Mouse (Mus musculus) retina, postnatal 1 day (tissue): ENCODE results near the gene Ccl5.

Experiments
- DNase-seq: peaks from one replicate; pipeline ENCODE4 v3.0.0-alpha.2; 2012

Gene Ccl5

DNA sequence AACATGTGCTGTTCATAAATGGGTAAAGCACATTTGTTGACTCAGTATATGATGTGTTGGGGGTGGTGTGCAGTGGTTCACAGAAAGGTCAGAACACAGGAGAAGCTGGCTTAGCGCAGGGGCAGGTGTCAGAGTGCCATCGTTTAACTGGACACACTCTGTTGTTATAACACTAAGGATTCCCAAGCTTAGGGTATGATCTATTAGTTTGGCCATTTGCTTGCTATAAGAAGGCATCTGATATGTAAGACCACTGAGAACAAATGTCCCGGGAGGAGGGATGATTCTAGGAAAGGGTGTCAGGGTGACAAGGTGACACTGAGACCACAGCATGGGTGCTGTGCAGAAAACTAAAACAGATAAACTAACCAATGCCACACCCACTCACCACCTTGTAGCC is 6.5 kb upstream of the Ccl5 start:
- DNase-seq: no peak

DNA sequence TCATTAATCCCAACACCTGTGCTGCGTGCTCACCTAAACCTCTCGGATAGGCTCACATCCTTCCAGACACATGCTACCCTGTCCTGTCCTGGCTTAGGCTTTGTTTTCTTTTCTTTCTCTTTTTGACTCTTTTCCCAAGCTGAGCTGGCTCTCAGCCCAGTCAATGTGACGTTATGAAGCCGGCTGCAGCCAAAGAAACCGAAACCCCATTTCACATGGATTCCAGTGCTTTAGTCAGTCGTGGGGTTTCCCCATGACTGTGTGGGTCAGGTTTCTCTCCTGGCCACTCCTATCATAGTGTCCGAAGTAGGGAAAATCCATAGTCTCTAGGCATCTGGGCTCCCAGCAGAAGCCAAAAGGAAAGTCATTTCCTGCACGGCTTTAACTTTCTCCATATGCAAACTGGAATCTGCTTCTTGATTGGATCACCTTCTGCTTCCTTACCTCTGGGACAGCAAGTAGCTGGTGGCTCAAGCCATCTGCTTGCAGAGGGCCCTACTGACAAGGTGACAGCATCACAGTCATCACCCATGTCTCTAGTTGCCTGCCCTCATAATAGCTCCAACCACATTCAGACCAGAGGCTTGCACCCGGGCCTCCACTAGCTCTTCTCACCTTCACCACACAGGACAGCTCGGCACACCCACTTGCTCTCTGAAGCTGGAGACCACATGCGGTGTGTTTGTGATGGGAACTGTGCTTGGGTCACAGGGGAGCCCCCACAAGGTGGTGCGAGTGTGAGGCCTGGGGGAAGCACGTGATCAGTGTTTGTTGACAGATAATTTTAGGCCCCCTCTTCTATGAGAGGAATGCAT is 4.5 kb upstream of the Ccl5 start:
- no peak for DNase-seq

DNA sequence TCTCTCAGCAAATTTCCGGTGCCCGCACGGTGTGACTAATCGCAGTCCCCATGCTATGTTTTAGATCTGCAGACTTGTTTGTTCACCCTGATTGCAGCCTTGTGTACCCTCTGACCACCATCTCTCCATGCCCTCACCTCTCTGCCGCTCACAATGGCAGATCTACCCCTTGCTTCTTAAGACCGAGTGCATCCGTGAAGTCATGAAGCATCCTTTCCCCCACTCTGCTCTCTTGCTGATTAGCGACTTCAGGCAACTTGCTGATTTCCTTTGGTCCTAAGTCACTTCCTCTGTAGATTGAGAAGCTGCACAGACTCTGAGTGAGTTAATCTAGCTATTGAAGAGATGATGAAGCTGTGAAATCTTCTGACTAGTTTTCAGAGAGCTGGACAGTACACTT is 3.8 kb upstream of the Ccl5 start:
- DNase-seq: no peak

DNA sequence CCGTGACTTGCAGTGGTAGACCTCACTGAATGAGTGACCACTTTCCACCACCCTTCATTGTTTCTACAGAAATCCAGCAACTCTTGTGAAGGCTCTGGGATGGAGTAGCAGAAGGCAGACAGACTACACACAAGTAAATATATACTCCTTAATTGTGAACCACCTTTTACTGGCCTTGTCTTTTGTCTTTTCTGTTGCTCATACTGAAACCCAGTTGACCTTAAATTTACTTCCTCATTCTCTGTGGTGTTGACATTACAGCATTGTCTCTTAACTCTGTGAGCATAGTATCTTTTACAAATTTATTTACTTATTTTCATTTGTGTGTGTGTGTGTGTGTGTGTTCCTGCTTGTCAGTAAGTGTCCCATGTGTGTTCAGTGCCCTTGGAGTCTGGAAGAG is 2.9 kb upstream of the Ccl5 start:
- no peak for DNase-seq

DNA sequence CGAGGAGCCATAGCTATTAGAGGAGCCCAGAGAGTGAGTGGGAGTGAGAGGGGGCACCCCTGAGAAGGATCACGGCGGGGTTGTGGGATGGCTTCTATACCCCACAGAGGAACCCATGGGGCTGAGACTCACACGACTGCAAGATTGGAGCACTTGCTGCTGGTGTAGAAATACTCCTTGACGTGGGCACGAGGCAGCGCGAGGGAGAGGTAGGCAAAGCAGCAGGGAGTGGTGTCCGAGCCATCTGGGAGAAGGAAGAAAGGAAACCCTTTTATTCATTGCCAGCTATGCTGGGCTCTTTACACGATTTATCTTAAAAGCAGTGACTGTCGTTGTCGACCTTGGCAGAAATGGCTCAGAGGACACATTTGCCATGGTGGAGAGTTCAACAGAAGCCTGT is 1.3 kb downstream of the Ccl5 start:
- DNase-seq: no peak

DNA sequence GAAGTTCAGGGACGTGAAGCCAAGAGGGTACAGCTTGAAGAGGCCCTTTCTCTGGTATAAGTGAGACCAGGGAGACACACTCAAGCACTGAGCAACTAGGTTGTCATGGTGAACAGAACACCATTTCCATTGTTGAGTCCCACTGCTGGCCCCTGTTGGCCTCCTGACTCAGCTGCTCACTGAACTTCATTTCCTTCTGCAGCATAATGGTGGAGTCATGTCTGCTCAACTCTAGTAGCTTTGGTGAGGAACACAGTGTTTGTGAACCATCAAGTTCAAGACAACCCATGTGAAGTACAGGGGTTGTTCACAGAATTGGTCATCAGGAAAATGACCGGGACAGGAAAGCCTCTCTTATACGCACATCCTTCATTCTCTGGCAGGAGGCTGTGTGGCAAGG is 8.2 kb downstream of the Ccl5 start, which contains the start of gene Heatr9:
Gene Heatr9, minus strand, starts transcription at position 101 of the 400 bp plus-strand sequence.
- DNase-seq: no peak

DNA sequence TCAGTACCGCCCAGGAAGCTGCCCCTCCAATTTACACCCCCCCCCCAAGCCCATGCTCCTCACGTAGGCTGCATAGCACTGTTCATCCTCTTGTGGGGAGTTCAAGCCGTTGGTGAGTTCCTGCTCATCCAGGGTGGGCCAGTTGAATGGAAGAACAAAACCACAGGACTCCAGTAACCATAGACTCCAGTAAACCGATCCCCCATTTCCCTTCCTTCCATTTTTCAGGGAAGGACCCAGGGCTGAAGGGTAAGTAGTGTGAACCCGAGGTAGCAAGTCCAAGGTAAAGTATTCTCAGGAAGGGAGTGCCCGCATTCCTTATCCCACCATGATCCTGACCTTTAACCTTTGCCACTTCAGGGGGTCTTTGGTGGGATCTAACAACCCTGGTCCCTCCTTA is 11.9 kb downstream of the Ccl5 start:
- DNase-seq: no peak

DNA sequence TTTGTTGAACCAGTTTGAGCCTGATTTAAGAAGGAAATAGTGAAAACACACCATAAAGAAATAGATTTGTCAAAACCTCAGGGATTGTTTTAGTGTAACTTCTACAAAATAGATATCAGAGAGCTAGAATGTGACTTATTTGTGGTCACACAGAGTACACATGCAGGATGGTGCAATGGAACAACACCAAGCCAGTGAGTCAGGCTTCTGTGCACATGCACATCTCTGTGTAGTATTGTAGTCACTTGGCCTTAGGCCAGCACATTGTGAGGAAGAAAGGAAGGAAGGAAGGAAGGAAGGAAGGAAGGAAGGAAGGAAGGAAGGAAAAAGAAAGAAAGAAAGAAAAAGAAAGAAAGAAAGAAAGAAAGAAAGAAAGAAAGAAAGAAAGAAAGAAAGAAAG is 13.2 kb downstream of the Ccl5 start:
- DNase-seq: no peak

DNA sequence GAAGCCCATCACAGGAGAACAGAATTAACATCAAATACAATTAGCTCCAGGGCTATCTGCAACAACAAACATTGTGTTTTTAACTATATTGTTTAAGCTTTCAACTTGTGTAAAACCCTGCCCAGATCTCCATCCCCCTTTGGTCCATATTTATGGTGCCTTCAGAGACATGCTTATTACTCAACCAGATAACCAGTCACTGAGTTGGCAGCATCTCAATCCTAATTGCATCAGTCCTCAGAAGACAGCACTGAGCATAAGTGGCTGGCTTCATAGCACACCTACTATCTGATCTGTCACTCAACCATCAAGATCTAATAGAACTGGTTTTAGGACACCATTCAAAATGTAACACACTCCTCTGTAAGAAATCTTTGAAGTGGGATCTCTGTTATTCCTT is 20.8 kb downstream of the Ccl5 start:
- no peak for DNase-seq

DNA sequence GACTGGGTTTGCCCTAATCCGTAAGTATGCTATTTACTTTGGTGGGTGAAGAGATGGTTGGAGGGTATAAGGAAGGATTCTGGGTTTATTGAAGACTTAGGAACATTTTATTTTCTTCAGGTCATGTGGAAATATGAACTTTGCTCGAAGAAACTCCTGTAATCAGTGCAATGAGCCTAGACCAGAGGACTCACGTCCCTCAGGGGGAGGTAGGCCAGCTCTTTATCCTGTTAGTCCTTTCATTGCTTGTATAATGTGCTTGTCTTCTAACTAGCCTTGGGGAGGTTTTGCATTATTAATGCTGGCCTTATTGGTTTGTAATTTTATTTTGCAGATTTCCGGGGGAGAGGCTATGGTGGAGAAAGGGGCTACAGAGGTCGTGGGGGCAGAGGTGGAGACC is 26.0 kb downstream of the Ccl5 start:
- no peak for DNase-seq

DNA sequence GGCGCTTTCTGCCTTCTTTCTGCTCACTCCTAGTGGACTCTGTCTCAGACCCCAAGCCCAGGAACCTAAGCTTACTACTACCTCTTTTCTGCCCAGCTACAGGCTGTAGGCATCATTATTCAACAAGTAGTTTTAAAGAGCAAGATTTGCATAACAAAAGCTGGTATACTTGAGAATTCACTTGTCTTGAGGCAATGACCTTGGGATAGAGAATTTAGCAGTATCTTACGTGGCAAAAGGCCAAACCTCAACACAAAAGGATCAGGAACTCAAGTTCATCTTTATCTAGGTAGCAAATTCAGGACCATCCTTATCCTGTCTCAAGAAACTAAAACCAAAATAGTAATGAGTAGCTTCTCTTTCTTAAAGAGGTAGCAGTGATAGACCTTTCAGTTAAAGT is 34.7 kb downstream of the Ccl5 start:
- no peak for DNase-seq

DNA sequence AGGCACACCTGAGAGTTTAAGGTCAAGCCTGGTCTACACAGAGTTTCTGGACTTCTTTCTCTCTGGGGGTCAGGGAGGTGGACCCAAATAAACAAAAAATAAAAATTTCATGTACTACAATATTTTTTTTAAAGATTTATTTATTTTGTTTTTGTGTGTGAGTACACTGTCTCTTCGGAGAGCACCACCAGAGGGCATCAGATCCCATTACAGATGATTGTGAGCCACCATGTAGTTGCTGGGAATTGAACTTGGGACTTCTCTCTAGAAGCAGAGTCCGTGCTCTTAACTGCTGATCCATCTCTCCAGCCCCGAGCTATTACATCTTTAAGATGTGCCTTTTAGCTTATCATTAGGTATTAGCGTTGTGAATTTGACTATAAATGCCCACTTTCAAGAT is 38.8 kb downstream of the Ccl5 start:
- DNase-seq: no peak
